Mouse (Mus musculus) c-Kit-positive CD71-positive TER-119-negative erythroid progenitor cells, embryonic 14.5 days (primary cell): ENCODE data around the gene Il1f10.
A peak's percentile ranks its signal among the peaks of the same experiment; 100 is the strongest.

Experiments used
- DNase-seq: peaks from one replicate; pipeline ENCODE4 v3.0.0-alpha.2; 2013; ENCODE audit warnings: low read depth

Il1f10 gene

DNA sequence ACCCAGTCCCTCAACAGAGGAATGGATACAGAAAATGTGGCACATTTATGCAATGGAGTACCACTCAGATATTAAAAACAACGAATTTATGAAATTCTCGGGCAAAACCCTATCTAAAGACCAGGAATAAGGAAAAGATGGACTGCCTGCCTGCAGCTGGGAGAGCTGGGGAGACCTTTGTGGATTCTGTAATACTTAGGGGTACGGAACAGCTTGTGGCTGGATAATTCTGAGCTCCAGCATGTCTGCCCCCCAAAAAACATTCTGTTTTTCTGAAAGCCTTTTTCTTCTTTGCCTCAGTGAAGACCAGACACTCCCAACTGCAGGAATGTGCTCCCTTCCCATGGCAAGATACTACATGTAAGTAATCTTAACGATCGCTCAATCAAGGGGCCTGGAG lies at the start of gene Il1f10:
Gene Il1f10 (plus strand): TSS at position 301 of the 400 bp plus-strand sequence.
- DNase-seq: no peak

GRCm38 (mm10) chr2:24267503-24267902 lies 23.5 kb upstream of the Il1f10 start:
- DNase-seq: no peak

DNA sequence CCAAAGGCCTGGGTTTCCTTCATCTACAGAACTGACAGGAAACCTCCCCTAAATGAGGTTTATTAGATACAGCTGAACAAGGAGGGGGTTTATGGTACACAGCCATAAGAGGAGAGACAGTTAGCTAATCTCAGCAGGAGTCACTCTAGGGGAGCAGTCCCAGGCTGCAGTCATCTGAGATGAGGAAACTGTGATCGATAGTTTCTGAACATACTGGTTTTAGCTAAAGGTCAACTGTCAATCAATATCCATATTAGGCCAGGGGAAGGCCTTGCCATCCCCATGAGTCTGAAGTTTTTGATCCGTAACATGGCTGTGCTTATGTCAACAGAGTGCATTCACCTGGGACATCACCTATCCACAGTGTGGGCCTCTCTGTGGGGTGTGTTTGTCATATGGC lies 17.4 kb upstream of the Il1f10 start:
- DNase-seq: no peak

- no peak for DNase-seq
Measured at GRCm38 (mm10) chr2:24275146-24275545, 15.8 kb upstream of the Il1f10 start.

GRCm38 (mm10) chr2:24276654-24277053 lies 14.3 kb upstream of the Il1f10 start, which contains the start of gene Il1f5:
TSS of gene Il1f5 (plus strand) at chr2:24276954.
- no peak for DNase-seq

DNA sequence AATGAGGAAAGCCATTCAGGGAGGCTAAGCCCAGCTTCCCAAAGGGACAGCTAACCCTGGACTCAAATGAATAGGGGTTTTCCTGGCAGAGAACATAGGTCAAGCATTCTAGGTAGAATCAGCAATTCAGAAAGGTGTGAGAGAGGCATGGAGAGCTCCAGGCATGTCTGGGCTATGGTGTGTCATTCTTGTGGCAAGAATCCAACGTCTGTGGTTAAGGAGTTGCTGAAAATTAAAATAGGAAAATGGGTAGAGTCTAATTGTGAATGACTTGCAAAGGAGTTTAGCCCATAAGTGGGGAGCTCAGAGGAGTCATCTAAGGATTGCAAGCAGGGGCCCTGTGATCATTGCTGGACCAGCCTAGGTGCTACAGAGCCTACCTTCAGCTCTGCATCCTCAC lies 3.6 kb downstream of the Il1f10 start:
- DNase-seq: no peak

- DNase-seq: peak; percentile 38
Measured at GRCm38 (mm10) chr2:24296837-24297236, 5.8 kb downstream of the Il1f10 start.

- DNase-seq: no peak
Measured at GRCm38 (mm10) chr2:24311302-24312001, 20.5 kb downstream of the Il1f10 start.

GRCm38 (mm10) chr2:24316919-24317318 lies 25.9 kb downstream of the Il1f10 start:
- DNase-seq: no peak

- no peak for DNase-seq
Measured at GRCm38 (mm10) chr2:24317919-24318598, 27.1 kb downstream of the Il1f10 start.

DNA sequence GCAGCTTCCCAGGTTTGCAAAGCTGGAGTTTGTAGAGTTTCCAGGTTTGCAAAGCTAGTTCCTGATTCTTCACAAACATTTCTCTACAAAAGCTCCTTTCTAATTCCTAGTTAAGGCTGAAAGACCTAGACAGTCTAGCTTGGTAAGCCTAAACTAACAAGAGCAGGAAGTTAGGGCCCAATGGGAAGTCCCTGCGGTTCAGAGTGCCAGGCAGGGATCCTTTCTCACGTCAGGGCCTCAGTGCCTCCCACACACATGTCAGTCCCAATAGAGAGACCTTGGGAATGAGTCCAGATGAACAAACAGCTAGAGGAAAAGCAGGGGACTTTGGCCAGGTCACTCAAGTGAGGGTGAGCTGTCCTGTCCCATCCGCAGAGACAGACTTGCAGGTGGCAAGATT lies 44.3 kb downstream of the Il1f10 start:
- DNase-seq: no peak

DNA sequence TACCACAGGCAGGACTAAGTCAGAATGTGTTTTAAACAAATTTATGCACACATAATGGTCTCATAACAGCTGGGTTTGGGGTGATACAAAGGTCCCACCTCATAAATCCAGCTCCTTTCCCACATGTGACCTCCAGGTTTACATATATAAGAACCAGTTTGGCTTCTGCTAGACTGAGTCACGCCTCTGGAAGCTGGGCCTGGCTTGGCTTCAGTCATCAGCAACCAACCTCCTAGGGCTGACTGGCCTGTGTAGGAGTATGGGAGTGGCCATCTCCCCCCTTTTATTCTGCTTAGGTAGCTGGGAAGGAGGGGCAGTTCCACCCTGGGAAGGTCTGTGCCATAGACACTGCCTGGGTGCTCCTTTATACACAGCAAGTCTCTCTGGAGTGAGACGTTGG lies 45.5 kb downstream of the Il1f10 start, which contains the start of gene Il1rn:
Gene Il1rn (plus strand): TSS at position 309 of the 400 bp plus-strand sequence.
- no peak for DNase-seq

DNA sequence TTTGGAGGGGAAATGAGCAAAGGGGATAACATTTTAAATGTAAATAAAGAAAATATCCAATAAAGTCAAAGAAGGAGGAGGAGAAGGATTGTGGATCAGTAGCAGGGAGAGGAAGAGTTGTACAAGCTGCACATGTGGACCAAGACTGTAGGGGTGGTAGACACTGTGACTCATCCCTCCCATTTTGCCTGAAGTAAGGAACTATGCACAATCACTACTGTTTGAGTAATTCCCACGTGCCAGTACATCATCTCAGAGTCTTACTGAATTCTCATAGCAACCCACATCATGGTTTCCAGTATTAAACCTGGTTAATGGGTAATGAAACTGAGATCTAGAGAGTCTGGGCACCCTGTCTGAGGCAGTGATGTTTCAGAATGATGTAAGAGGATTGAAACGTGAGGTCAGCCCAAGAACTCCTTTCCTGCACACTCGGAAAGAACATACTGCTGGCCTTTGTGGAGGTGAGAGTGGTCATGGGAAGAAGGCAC lies 50.4 kb downstream of the Il1f10 start:
- DNase-seq: no peak
